Mouse (Mus musculus) liver, embryonic 15.5 days (tissue): Measurements from ENCODE around the gene Ppfia1. TPM values are rescaled to one million over a fixed set of nuclear protein-coding genes. Genes with fewer than 3 reads are reported as not detected.

Experiments
- ATAC-seq: fragments of 200-750 bp; cut with Nextera tagmentation; 2 replicates; pipeline ENCODE4 v1.8.0; 2017; ENCODE audit warnings: moderate number of reproducible peaks, mild to moderate bottlenecking, moderate library complexity; ENCODE audit not compliant: insufficient read depth
- H3K27ac ChIP-seq: fragments of 300-500 bp; sonication (generic); replicated peaks from 2 replicates; pipeline ENCODE4 v1.5.1; 2015; ENCODE audit warnings: mild to moderate bottlenecking, inconsistent platforms
- H3K27me3 ChIP-seq: fragments of 300-500 bp; sonication (generic); 2 replicates; pipeline ENCODE4 v1.6.1; 2015; ENCODE audit warnings: mild to moderate bottlenecking, inconsistent platforms
- H3K36me3 ChIP-seq: fragments of 300-500 bp; sonication (generic); replicated peaks from 2 replicates; pipeline ENCODE4 v1.6.1; 2015; ENCODE audit warnings: moderate library complexity, mild to moderate bottlenecking, inconsistent platforms
- H3K4me1 ChIP-seq: fragments of 300-500 bp; sonication (generic); replicated peaks from 2 replicates; pipeline ENCODE4 v1.6.1; 2015; ENCODE audit warnings: inconsistent platforms
- H3K4me2 ChIP-seq: fragments of 300-500 bp; sonication (generic); 2 replicates; pipeline ENCODE4 v1.6.1; 2015; ENCODE audit warnings: moderate library complexity, mild to moderate bottlenecking, inconsistent platforms
- H3K4me3 ChIP-seq: fragments of 300-500 bp; sonication (generic); replicated peaks from 2 replicates; pipeline ENCODE4 v1.5.1; 2015; ENCODE audit warnings: mild to moderate bottlenecking, inconsistent platforms
- H3K9ac ChIP-seq: fragments of 300-500 bp; sonication (generic); 2 replicates; pipeline ENCODE4 v1.6.1; 2015; ENCODE audit warnings: moderate library complexity, mild to moderate bottlenecking, inconsistent platforms
- H3K9me3 ChIP-seq: fragments of 300-500 bp; sonication (generic); replicated peaks from 2 replicates; pipeline ENCODE4 v1.6.1; 2016; ENCODE audit warnings: inconsistent platforms
- WGBS: fragments of 180-500 bp; shearing (Covaris S2); methylation state at CpG from one replicate; pipeline ENCODE4 v1.1.7; 2015; ENCODE audit warnings: mixed read lengths; ENCODE audit not compliant: insufficient replicate concordance; 5-methylcytosine and 5-hydroxymethylcytosine counted together
- polyA plus RNA-seq: library from polyadenylated mRNA; unstranded; fragments of >200 nt; fragmentation: Nextera tagmentation; extraction: Ambion mirVana; gene quantifications from 2 replicates; pipeline ENCODE4 v1.2.1, GENCODE M21; 2015

The Ppfia1 gene
- polyA plus RNA-seq, 1 experiment from 2014 or later, result 12.3 TPM

GRCm38 (mm10) chr7:144549904-144550566, 3.5 kb downstream of the Ppfia1 start:
- 87% methylated on average over 2 of the region's 2 CpGs for WGBS
- no peak overlapping the region for H3K4me3 ChIP-seq
- H3K27me3 ChIP-seq, result no peaks in the 10 kb centered on the region
- H3K9me3 ChIP-seq, result no peaks in the 10 kb centered on the region
- H3K9ac ChIP-seq, result no peak overlapping the region
- H3K4me1 ChIP-seq, result peaks cover 46% of the 10 kb centered on the region
- no peak overlapping the region for H3K27ac ChIP-seq
- ATAC-seq, result no peak
- H3K4me2 ChIP-seq, result no peak overlapping the region
- H3K36me3 ChIP-seq, result peaks cover 38% of the 10 kb centered on the region

- H3K9me3 ChIP-seq, result no peaks in the 10 kb centered on the region
- no peak overlapping the region for H3K4me2 ChIP-seq
- no peak for ATAC-seq
- H3K4me1 ChIP-seq, result peaks cover 15% of the 10 kb centered on the region
- H3K36me3 ChIP-seq, result peaks cover 30% of the 10 kb centered on the region
- no peak overlapping the region for H3K4me3 ChIP-seq
- no peak overlapping the region for H3K27ac ChIP-seq
- no peak overlapping the region for H3K9ac ChIP-seq
- WGBS, result 80% methylated on average over 3 of the region's 3 CpGs
- no peaks in the 10 kb centered on the region for H3K27me3 ChIP-seq
Observed at GRCm38 (mm10) chr7:144545231-144545630, 8.3 kb downstream of the Ppfia1 start.

- Histone ChIP-seq H3K27me3 (no peaks in the 10 kb centered on the region), H3K4me2 (no peak overlapping the region), H3K9ac (no peak overlapping the region), H3K4me1 (peaks cover 30% of the 10 kb centered on the region), H3K4me3 (no peak overlapping the region), H3K36me3 (peaks cover 6% of the 10 kb centered on the region; the same call in 1 of the 2 replicates), H3K27ac (peak overlapping the region; percentile 19; the same call in 1 of the 2 replicates), H3K9me3 (no peaks in the 10 kb centered on the region)
- WGBS, result 40% methylated on average over 5 of the region's 5 CpGs
- ATAC-seq, result no peak
Observed at GRCm38 (mm10) chr7:144541351-144541750, 12.2 kb downstream of the Ppfia1 start.

GRCm38 (mm10) chr7:144539146-144539545, 14.4 kb downstream of the Ppfia1 start:
- Histone ChIP-seq H3K4me1 (peaks cover 32% of the 10 kb centered on the region), H3K4me3 (no peak overlapping the region), H3K9me3 (no peaks in the 10 kb centered on the region), H3K27ac (peak overlapping the region; percentile 71), H3K9ac (0 out of 2 replicates have a peak overlapping the region, but pooled peaks have one; percentile 6), H3K27me3 (no peaks in the 10 kb centered on the region), H3K36me3 (no peaks in the 10 kb centered on the region), H3K4me2 (0 out of 2 replicates have a peak overlapping the region, but pooled peaks have one; percentile 5)
- ATAC-seq, result peak; percentile 93
- 25% methylated on average over 2 of the region's 2 CpGs for WGBS

- H3K27me3 ChIP-seq, result no peaks in the 10 kb centered on the region
Observed at GRCm38 (mm10) chr7:144538030-144538644, 15.4 kb downstream of the Ppfia1 start.

GRCm38 (mm10) chr7:144536367-144536766, 17.2 kb downstream of the Ppfia1 start:
- no peaks in the 10 kb centered on the region for H3K27me3 ChIP-seq
- no peak overlapping the region for H3K27ac ChIP-seq
- no peaks in the 10 kb centered on the region for H3K9me3 ChIP-seq
- no peak overlapping the region for H3K9ac ChIP-seq
- no peak overlapping the region for H3K4me2 ChIP-seq
- WGBS, result 44% methylated on average over 3 of the region's 3 CpGs
- no peak for ATAC-seq
- no peaks in the 10 kb centered on the region for H3K36me3 ChIP-seq
- peaks cover 40% of the 10 kb centered on the region for H3K4me1 ChIP-seq
- no peak overlapping the region for H3K4me3 ChIP-seq

More at GRCm38 (mm10) chr7:144538030-144538644, 15.4 kb downstream of the Ppfia1 start:
- H3K9me3 ChIP-seq, result no peaks in the 10 kb centered on the region
- 81% methylated on average over 4 of the region's 4 CpGs for WGBS
- no peak for ATAC-seq
- no peaks in the 10 kb centered on the region for H3K36me3 ChIP-seq
- H3K27ac ChIP-seq, result 0 out of 2 replicates have a peak overlapping the region, but pooled peaks have one; percentile 71
- no peak overlapping the region for H3K9ac ChIP-seq
- H3K4me2 ChIP-seq, result no peak overlapping the region
- H3K4me1 ChIP-seq, result peaks cover 32% of the 10 kb centered on the region
- no peak overlapping the region for H3K4me3 ChIP-seq

GRCm38 (mm10) chr7:144534773-144535172, 18.8 kb downstream of the Ppfia1 start:
- WGBS, result 42% methylated on average over 3 of the region's 3 CpGs
- Histone ChIP-seq H3K9ac (no peak overlapping the region), H3K4me3 (no peak overlapping the region), H3K4me2 (no peak overlapping the region), H3K27me3 (no peaks in the 10 kb centered on the region), H3K4me1 (peaks cover 29% of the 10 kb centered on the region), H3K9me3 (no peaks in the 10 kb centered on the region), H3K36me3 (no peaks in the 10 kb centered on the region), H3K27ac (no peak overlapping the region)
- no peak for ATAC-seq

- no peak overlapping the region for H3K4me3 ChIP-seq
- WGBS, result 36% methylated on average over 7 of the region's 7 CpGs
- no peak overlapping the region for H3K9ac ChIP-seq
- H3K9me3 ChIP-seq, result no peaks in the 10 kb centered on the region
- peaks cover 20% of the 10 kb centered on the region for H3K4me1 ChIP-seq
- H3K36me3 ChIP-seq, result no peaks in the 10 kb centered on the region
- H3K4me2 ChIP-seq, result no peak overlapping the region
- no peak overlapping the region for H3K27ac ChIP-seq
- no peak for ATAC-seq
- H3K27me3 ChIP-seq, result no peaks in the 10 kb centered on the region
Observed at GRCm38 (mm10) chr7:144531585-144532378, 21.7 kb downstream of the Ppfia1 start.

GRCm38 (mm10) chr7:144529851-144530250, 23.7 kb downstream of the Ppfia1 start:
- H3K4me2 ChIP-seq, result no peak overlapping the region
- 54% methylated on average over 3 of the region's 3 CpGs for WGBS
- H3K9me3 ChIP-seq, result no peaks in the 10 kb centered on the region
- H3K27ac ChIP-seq, result no peak overlapping the region
- ATAC-seq, result no peak
- H3K9ac ChIP-seq, result no peak overlapping the region
- peaks cover 26% of the 10 kb centered on the region for H3K4me1 ChIP-seq
- no peaks in the 10 kb centered on the region for H3K36me3 ChIP-seq
- H3K4me3 ChIP-seq, result no peak overlapping the region
- H3K27me3 ChIP-seq, result no peaks in the 10 kb centered on the region

- H3K27ac ChIP-seq, result no peak overlapping the region
- H3K27me3 ChIP-seq, result no peaks in the 10 kb centered on the region
- no peaks in the 10 kb centered on the region for H3K9me3 ChIP-seq
- no peaks in the 10 kb centered on the region for H3K36me3 ChIP-seq
- no peak for ATAC-seq
- no peak overlapping the region for H3K4me3 ChIP-seq
- WGBS, result 35% methylated on average over 1 of the region's 1 CpGs
- H3K9ac ChIP-seq, result no peak overlapping the region
- no peak overlapping the region for H3K4me2 ChIP-seq
- peaks cover 46% of the 10 kb centered on the region for H3K4me1 ChIP-seq
Observed at GRCm38 (mm10) chr7:144527723-144528221, 25.8 kb downstream of the Ppfia1 start.

- no peak overlapping the region for H3K4me3 ChIP-seq
- WGBS, result 49% methylated on average over 2 of the region's 2 CpGs
- no peaks in the 10 kb centered on the region for H3K36me3 ChIP-seq
- H3K9ac ChIP-seq, result no peak overlapping the region
- H3K4me2 ChIP-seq, result no peak overlapping the region
- no peaks in the 10 kb centered on the region for H3K27me3 ChIP-seq
- peaks cover 48% of the 10 kb centered on the region for H3K4me1 ChIP-seq
- no peaks in the 10 kb centered on the region for H3K9me3 ChIP-seq
- ATAC-seq, result no peak
- no peak overlapping the region for H3K27ac ChIP-seq
Observed at GRCm38 (mm10) chr7:144526649-144527048, 26.9 kb downstream of the Ppfia1 start.
